Mouse (Mus musculus): Measurements from ENCODE around the gene Plekha3.
A peak's percentile ranks its signal among the peaks of the same experiment; 100 is the strongest.

Plekha3 gene

DNA sequence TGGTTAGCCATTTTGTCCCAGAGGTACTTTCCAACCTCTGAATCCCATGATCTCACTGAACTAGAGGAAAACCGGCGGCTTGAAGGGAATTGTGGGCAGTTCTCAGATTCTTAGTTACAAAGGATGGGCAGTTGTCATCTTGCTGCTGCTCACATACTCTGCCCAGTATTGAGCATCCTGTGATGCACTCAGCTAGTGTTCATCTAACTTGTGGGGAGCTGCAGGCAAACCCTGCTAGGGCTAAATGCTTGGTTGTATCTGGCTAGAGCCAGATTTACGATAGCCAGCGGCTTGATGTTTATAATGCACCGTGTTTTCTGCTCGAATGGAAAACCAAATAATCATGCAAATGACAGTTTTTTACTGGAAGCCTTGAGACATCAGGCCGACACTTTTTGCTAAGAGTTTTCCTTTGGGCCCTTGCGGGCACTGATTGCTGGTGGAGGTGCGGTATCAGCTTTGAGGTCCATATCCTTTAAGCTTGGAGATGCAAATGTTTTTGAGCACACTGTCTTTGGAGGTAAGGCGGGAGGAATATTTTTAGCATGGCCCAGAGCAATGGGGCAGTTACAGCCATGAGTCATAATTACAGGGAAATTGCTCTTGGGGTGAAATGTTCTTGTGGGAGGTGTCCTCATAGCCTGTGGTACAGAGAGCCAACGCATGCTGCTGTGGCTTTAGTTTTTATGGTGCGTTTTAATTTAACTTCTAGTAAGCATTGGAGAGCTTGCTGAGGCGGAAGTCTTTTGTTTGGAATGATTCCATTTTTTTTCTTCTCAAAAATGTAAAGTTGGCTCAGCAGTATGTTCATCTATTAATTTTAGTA, 1.5 kb downstream of the Plekha3 start:
- DNase-seq (ENCODE audit: low spot score in 2 of 2), result no peak

DNA sequence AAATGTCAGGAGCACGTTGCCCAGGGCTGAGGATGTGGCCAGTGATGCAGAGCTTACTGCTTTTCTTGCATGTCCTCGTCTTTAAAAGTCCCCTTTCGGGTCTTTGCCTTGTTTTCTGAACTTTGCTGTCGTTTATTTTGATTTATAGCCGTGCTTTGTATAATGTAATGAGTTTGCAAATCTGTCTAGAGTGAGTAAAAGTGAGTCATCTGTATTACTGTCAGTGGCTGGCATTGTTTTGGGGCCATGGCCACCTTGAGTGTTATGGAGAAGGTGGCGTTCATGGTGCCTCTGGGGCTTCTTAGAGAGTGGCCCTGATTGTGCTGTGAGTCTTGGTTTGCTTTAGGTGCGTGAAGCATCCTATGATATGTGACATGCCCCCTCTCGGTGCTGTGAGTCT, 7.2 kb downstream of the Plekha3 start:
- DNase-seq (ENCODE audit: low spot score in 2 of 2), result no peak

DNA sequence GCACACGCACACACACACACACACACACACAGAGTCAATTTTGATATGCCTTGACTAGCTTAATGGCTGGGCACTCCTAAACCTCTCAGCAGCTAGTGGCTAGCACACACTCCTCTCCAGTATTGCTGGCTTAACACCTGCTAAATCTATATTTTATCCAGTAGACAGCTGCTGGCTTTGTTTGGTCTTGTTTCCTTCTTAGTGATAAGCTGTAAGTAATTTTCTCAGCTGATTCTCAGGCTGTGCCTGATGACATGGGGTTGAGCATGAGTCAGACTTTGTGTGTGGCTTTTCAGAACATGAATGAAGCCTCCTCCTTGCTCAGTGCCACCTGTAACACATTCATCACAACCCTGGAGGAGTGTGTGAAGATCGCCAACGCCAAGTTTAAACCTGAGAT, 11.9 kb downstream of the Plekha3 start:
- DNase-seq (ENCODE audit: low spot score in 2 of 2), result no peak

DNA sequence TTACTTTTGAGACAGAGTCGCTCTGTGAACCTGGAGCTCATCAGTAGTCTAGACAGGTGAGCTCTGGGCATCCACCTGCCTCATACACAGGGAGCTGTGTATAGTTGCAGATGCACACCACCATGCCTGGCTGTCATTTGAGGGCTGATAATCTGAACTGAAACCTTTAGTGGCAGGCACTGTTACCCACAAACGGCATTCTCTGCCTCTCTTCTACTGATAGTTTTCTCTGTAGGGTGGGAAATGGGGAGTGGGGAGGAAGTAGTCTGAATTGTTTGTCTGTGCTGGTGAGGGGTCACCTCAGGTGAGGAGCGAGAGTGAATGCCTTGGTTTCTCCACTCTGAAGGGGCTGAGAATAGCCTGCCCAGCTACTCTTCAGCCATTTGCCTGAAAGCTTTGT, 12.5 kb downstream of the Plekha3 start:
- no peak for DNase-seq (ENCODE audit: low spot score in 2 of 2)

DNA sequence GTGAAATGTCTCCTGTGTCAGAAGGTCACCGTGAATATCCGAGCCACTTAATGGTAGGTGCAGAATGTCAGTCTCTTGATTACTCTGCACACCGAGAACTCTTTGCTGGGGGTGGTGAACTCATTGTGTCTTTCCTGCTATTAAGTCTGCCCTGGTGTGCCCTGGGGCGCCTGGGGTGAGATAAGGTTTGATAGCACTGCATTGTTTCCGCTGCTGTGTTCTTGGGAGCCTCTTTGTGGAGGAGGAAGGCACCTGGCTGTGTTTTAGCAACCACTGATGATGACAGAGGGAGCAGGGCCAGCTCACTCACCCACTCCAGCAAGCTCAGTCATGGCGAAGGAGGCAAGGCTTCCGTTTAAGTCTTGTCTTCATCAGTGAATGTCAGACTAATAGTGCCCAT, 13.1 kb downstream of the Plekha3 start:
- no peak for DNase-seq (ENCODE audit: low spot score in 2 of 2)

DNA sequence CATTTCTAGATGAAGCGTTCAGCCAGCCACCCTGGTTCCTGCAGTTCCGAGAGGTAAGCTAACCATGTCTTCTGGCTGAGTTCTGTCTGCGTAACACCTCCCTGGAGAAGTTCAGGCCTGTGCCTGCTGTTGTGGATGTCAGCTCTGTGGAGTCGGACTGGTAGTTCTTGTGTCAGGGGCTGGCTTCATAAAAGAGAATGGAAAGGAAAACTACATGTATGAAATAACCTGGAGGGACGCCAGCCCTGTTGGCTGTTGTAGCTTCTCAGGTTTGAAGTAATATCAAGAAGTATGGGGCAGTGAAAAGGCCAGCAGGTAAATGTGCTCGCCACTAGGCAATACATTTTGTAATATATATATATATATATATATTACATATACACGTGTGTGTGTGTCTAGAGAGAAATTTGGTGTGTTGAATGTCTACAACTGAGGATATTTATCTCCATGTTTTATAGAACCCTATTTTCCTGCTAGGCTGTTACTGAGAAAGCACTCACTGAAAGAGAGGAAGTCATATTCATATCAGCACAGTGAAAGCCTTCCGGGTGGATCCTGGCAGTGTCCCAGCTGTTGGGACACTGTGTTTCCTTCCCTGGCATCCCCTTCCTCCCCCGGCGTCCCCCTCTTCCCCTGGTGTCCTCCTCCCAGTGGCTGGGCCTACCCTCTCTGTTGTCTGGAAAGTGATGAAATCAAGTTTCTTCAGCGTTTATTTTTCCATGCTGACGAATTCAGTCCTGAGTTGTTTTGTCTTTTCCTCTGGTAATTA, 15.5 kb downstream of the Plekha3 start:
- DNase-seq (ENCODE audit: low spot score in 2 of 2), result peak in 1 of 2 experiments; percentile 18

DNA sequence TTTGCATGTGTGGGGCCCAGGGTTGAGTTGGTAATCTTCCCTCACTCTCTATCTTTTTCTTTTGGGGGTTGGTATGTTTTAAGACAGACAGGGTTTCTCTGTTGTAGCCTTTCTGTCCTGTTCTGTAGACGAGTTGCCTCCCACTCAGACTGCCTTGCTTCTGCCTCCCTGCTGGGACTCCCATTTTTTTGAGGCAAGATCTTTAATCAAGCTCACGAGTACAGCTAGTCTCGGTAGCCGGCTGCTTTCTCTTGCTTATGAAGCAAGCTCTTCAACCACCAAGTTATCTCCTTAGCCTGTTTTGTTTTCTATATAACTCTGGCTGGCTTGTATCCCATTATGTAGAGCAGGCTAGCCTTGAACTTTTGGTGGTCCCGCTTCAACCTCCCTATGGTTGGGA, 18.7 kb downstream of the Plekha3 start:
- DNase-seq (ENCODE audit: low spot score in 2 of 2), result no peak

DNA sequence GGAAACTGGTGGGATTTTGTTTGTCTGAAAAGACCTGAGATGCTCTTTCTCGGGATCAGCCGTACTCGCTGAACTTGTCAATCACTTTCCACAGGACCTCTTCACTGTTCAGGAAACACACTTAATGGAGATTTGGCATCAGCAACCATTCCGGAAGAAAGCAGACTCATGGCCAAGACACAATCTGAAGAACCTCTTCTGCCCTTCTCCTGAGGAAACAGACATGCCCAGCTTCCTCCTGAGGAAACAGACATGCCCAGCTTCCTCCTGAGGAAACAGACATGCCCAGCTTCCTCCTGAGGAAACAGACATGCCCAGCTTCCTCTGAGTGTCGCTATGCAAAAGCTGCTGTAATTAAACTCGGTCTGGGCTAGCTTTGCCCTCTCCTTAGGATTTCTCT, 20.2 kb downstream of the Plekha3 start:
- DNase-seq (ENCODE audit: low spot score in 2 of 2), result no peak

DNA sequence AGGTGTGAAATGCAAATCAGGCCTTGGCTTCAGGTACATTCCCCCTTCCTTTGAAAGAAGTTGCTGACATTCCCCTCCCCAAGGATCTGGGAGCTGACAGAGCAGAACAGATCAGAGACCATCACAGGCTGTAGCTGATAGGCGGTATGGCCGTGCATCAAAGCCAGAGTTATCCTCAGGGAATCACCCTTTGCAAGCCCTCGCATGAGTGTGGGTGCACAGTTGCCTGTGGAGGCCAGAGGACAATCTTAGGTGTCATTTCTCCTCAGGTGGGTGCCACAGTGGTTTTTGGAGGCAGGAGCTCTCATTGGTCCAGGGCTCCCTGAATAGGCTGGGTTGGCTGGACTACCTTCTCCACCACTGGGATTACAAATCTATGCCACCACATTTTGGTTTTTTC, 27.1 kb downstream of the Plekha3 start:
- DNase-seq (ENCODE audit: low spot score in 2 of 2), result no peak

DNA sequence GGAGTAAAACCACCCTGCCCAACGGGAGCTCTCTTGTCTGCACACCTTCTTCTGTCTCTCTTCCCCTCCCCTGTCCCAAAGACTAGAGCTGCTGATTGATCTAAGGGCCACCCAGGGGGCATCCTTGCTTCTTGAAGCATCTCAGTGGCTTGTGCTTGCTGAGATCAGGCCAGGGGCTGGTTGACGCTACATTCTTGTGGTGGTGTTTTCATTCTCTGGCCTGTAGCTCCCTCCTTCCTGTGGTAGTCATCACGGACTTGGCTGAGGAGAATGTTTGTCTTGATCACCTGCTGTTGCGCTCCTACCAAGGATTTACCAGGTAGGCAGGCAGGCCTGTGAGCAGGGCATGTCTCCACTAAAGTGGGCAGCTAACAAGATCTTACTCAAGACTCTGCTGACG, 27.7 kb downstream of the Plekha3 start:
- no peak for DNase-seq (ENCODE audit: low spot score in 2 of 2)

DNA sequence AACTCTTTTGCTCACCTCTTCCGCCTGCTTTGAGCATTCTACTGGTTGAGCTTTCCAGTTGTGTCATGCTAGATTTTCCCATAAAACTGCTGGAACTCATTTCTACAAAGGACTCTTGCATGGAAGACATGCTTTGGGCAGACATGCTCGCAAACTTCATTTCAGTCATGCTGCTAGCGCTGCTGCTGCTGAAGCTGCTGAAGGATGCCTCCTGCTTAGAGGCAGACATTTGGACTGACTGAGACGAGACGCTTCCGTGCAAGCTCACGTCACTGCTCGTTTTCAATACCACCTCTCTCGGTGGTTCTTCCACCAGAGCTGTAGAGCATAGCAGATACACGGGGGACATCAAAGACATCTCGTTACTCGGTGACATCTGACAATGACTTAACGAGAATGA, 30.6 kb downstream of the Plekha3 start:
- no peak for DNase-seq (ENCODE audit: low spot score in 2 of 2)

DNA sequence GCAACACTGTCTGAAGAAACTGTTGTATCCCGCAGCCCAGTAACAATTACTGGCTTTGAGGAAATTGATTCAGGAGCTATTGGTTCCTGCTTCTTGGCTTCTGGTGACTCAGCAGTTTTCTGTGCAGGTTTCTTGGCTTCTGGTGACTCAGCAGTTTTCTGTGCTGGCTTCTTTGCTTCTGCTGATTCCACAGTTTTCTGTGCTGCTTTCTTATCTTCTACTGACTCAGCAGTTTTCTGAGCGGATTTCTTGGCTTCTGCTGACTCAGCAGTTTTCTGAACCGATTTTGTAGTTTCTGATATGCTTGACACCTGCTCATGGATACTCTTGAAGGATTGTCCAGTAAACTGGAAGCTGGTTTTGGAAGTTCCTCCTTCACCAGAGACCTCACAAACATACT, 33.4 kb downstream of the Plekha3 start:
- DNase-seq (ENCODE audit: low spot score in 2 of 2), result no peak

DNA sequence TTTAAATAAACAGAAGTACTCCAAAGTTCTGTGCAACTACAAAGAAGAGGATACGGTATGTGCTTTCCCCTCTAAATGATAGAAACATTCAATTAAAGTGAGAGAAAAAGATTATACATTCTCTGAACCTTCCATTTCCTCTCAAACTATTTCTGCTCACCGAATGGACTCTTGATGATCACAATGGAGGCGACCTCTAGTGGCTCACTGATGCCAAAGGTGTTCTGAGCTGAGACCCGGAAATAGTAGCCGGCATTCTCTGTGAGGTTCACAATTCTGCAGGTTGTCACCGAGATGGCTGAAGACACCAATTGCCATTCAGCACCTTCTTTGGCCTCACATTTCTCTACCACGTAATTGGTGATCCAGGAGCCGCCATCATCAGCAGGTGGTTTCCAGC, 39.9 kb downstream of the Plekha3 start:
- DNase-seq (ENCODE audit: low spot score in 2 of 2), result no peak

DNA sequence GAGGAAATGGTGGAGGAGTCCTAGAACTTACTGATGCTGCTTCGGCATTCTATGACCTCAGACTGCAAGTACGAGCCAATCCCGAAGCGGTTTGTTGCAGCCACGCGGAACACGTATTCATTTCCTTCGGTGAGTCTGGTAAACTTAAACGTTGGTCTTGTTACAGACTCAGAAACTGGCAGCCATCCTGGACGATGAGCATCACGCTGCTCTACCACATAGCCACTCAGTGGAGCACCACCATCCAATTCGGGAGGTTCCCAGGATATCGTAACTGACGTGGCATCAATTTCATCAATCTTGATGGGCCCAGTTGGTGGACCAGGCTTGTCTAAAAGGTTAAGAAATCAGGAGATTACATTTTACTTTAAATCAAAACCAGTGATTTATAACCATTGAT, 44.6 kb downstream of the Plekha3 start:
- DNase-seq (ENCODE audit: low spot score in 2 of 2), result no peak

Data from spleen, postnatal 36 days (tissue).